Mouse (Mus musculus) erythroid progenitor cell, adult 5-6 weeks (primary cell): ENCODE results near the gene Slc13a4. TPM values are rescaled to one million over a fixed set of nuclear protein-coding genes. Genes with fewer than 3 reads are reported as not detected.

ENCODE experiments used
- total RNA-seq, 2 experiments: library from RNA; stranded (forward) in 1 of 2; stranded (reverse) in 1 of 2; fragments of 150-400 nt in 1 of 2; fragments of 186-747, 209-891 nt in 1 of 2; gene quantifications; 2 replicates each; pipeline versions ENCODE4 v1.2.3 to v1.2.4; 2015 to 2017; ENCODE audit warnings: low replicate concordance in 2 of 2

The Slc13a4 gene
- total RNA-seq, 2 experiments from 2014 or later, result not detected

Other genes with a start within 250 kb of the Slc13a4 start
- gene Cnot4, start 174.4 kb downstream of the Slc13a4 start, total RNA-seq (2015; ENCODE audit: low replicate concordance), result 42.8 and 80.4 TPM in 2 replicates
- 55.2 and 57.6 TPM in 2 replicates for gene Cnot4, start 174.4 kb downstream of the Slc13a4 start, total RNA-seq (2017; ENCODE audit: low replicate concordance)
- 33.2 and 54.9 TPM in 2 replicates for gene Nup205, start 130.7 kb downstream of the Slc13a4 start, total RNA-seq (2015; ENCODE audit: low replicate concordance)
- 24.3 and 28.4 TPM in 2 replicates for gene Nup205, start 130.7 kb downstream of the Slc13a4 start, total RNA-seq (2017; ENCODE audit: low replicate concordance)
- not detected in 2 replicates for gene Fam180a, start 18.0 kb upstream of the Slc13a4 start, total RNA-seq (2015; ENCODE audit: low replicate concordance)
- not detected in 2 replicates for gene Fam180a, start 18.0 kb upstream of the Slc13a4 start, total RNA-seq (2017; ENCODE audit: low replicate concordance)
- gene Mtpn, start 231.8 kb upstream of the Slc13a4 start, total RNA-seq (2015; ENCODE audit: low replicate concordance), result 46.9 and 67.1 TPM in 2 replicates
- gene Mtpn, start 231.8 kb upstream of the Slc13a4 start, total RNA-seq (2017; ENCODE audit: low replicate concordance), result 42.1 and 47.2 TPM in 2 replicates